Mouse (Mus musculus): ENCODE data around the gene Nsmf.

- TF ChIP-seq GATA1 (IDR thresholded peaks at IDR 0.05; ENCODE audit: borderline replicate concordance, low read length) (no peak), FLI1 (IDR thresholded peaks at IDR 0.05; ENCODE audit: low read length) (no peak)
Observed at GRCm38 (mm10) chr2:25063523-25063922, 9.4 kb downstream of the Nsmf start.
